Mouse (Mus musculus): Measurements from ENCODE around the gene Higd1a. TPM values are rescaled to one million over a fixed set of nuclear protein-coding genes. Genes with fewer than 3 reads are reported as not detected.
A peak's percentile ranks its signal among the peaks of the same experiment; 100 is the strongest.

Higd1a gene
- total and polyA plus RNA-seq, 2 experiments: 14.7 to 65.6 TPM

DNA sequence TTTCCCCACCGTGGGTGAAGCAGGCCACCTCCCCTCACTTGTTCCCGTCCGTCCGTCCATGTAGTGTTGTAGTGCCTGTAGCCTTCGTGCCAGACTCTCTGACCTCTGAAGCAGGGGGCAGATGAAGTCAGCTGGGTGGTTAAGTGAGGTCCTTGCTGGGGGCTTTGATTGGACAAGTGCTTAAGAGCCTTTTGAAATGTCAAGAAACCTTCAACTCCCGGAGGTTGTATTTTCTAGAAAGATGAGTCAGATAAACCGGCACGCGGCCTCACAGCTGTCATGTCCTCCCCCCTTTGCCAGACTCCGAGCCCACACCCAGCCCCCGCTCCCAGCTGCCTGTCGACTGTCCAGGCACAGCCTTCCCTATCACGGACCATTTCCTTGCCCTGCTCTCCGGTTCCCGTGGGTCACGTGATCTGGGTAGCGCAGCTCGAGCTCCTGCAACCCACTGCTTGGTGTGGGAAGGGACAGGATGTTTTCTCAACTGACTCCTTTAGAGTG is 32.3 kb upstream of the Higd1a start:
- Histone ChIP-seq H3K27ac (replicated peaks; ENCODE audit: insufficient read depth, low read depth, low read length) (peak overlapping the region; percentile 66), H3K4me3 (ENCODE audit: insufficient read depth, low read depth, low read length) (no peak overlapping the region), H3K79me2 (ENCODE audit: control insufficient read depth, insufficient read depth, low read length) (no peaks in the 10 kb centered on the region), H3K9ac (ENCODE audit: low read depth, low read length) (peak overlapping the region; percentile 44), H3K36me3 (ENCODE audit: control insufficient read depth, insufficient read depth, low read length) (no peaks in the 10 kb centered on the region), H3K4me1 (ENCODE audit: control insufficient read depth, insufficient read depth, low read length) (peaks cover 18% of the 10 kb centered on the region), H3K27me3 (ENCODE audit: control insufficient read depth, insufficient read depth, low read length) (no peaks in the 10 kb centered on the region)
- TF ChIP-seq CTCF (IDR thresholded peaks at IDR 0.05; ENCODE audit: low read depth, low read length) (no peak), POLR2A (IDR thresholded peaks at IDR 0.05; ENCODE audit: extremely low read depth, insufficient read depth, low read length) (no peak)
- peak; percentile 45 for DNase-seq (ENCODE audit: extremely low read depth, low read depth, low spot score)
- 22% methylated on average over 18 of the region's 18 CpGs for WGBS

DNA sequence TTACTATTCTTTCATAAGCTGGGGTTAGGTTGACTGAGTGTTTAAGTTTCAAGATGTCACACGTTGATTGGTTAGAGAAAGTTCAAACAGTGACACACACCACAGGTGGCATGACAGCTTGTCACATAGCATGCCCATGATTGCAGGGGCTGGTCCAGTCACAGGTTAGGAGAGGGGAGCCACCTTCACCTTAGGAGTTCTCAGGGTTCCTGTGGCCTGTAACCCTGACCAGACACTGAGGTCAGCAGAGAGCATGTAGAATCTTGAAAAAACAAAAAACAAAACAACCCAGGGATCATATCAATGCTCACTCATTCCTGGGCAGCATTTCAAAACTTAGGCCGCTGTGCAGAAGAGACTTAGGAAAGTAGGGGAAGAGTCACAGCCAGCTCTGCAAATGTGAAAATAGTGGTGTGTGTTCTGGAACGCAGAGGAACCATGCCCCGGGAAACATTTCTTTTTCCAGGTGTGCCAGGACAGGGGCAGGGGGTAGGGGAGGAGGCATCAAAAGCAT is 31.8 kb upstream of the Higd1a start:
- WGBS: 8% methylated on average over 4 of the region's 4 CpGs
- Histone ChIP-seq H3K27me3 (ENCODE audit: control insufficient read depth, insufficient read depth, low read length) (no peaks in the 10 kb centered on the region), H3K36me3 (ENCODE audit: control insufficient read depth, insufficient read depth, low read length) (no peaks in the 10 kb centered on the region), H3K4me3 (ENCODE audit: insufficient read depth, low read depth, low read length) (no peak overlapping the region), H3K27ac (replicated peaks; ENCODE audit: insufficient read depth, low read depth, low read length) (peak overlapping the region; percentile 66), H3K79me2 (ENCODE audit: control insufficient read depth, insufficient read depth, low read length) (no peaks in the 10 kb centered on the region), H3K9ac (ENCODE audit: low read depth, low read length) (peak overlapping the region; percentile 18), H3K4me1 (ENCODE audit: control insufficient read depth, insufficient read depth, low read length) (peaks cover 18% of the 10 kb centered on the region)
- TF ChIP-seq CTCF (IDR thresholded peaks at IDR 0.05; ENCODE audit: low read depth, low read length): no peak
- TF ChIP-seq POLR2A (IDR thresholded peaks at IDR 0.05; ENCODE audit: extremely low read depth, insufficient read depth, low read length): no peak
- peak; percentile 93 for DNase-seq (ENCODE audit: extremely low read depth, low read depth, low spot score)

DNA sequence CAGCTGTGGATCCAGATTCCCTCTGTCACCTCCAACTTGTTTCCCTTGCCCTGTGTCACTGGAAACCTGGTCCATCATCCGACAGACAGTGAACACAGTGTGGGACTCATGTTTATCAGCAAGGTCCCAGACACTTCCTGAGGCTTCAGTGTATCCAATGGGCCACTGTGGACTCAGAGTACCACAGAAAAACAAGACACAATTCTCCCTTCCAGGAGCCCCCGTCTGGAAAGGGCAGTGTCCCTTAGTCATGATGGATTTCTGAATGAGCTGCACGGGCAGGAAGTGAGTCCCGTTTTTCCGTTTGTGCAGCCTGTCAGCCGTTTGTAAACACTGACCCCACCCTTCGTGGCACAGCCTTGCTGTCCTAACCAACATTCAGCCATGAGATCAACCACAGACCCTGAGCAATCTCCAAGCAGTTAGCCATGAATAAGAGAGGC is 23.9 kb upstream of the Higd1a start:
- no peaks in the 10 kb centered on the region for H3K79me2 ChIP-seq (ENCODE audit: control insufficient read depth, insufficient read depth, low read length)
- no peak for TF ChIP-seq POLR2A (IDR thresholded peaks at IDR 0.05; ENCODE audit: extremely low read depth, insufficient read depth, low read length)
- TF ChIP-seq CTCF (IDR thresholded peaks at IDR 0.05; ENCODE audit: low read depth, low read length): no peak
- H3K4me3 ChIP-seq (ENCODE audit: insufficient read depth, low read depth, low read length): no peak overlapping the region
- H3K27me3 ChIP-seq (ENCODE audit: control insufficient read depth, insufficient read depth, low read length): no peaks in the 10 kb centered on the region
- no peak for DNase-seq (ENCODE audit: extremely low read depth, low read depth, low spot score)
- H3K9ac ChIP-seq (ENCODE audit: low read depth, low read length): peak overlapping the region; percentile 53
- 28% methylated on average over 7 of the region's 7 CpGs for WGBS
- H3K4me1 ChIP-seq (ENCODE audit: control insufficient read depth, insufficient read depth, low read length): peaks cover 8% of the 10 kb centered on the region
- no peaks in the 10 kb centered on the region for H3K36me3 ChIP-seq (ENCODE audit: control insufficient read depth, insufficient read depth, low read length)
- peak overlapping the region; percentile 92 for H3K27ac ChIP-seq (replicated peaks; ENCODE audit: insufficient read depth, low read depth, low read length)

DNA sequence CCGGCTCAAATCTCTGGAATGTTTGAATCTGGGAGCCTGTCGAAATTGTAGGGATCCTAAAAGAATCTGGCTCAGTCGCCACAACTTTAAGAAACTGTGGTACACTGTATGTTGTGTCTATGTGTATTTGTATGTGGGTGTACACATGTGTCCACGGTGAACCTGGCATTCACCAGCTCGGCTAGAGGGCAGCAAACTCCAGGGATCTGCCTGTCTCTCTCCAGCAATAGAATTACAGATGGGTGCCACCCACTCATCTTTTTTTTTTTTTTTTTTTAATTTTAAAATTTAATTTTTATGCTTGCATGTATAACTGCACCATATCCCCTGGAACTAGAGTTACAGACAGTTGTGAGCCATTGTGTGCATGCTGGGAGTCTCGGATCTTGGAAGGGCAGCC is 23.1 kb upstream of the Higd1a start:
- TF ChIP-seq POLR2A (IDR thresholded peaks at IDR 0.05; ENCODE audit: extremely low read depth, insufficient read depth, low read length): no peak
- TF ChIP-seq CTCF (IDR thresholded peaks at IDR 0.05; ENCODE audit: low read depth, low read length): peak; percentile 75
- Histone ChIP-seq H3K36me3 (ENCODE audit: control insufficient read depth, insufficient read depth, low read length) (no peaks in the 10 kb centered on the region), H3K4me3 (ENCODE audit: insufficient read depth, low read depth, low read length) (no peak overlapping the region), H3K4me1 (ENCODE audit: control insufficient read depth, insufficient read depth, low read length) (peaks cover 8% of the 10 kb centered on the region), H3K27ac (replicated peaks; ENCODE audit: insufficient read depth, low read depth, low read length) (peak overlapping the region; percentile 92), H3K9ac (ENCODE audit: low read depth, low read length) (peak overlapping the region; percentile 50; the same call in 1 of the 2 replicates), H3K79me2 (ENCODE audit: control insufficient read depth, insufficient read depth, low read length) (no peaks in the 10 kb centered on the region), H3K27me3 (ENCODE audit: control insufficient read depth, insufficient read depth, low read length) (no peaks in the 10 kb centered on the region)
- WGBS: 49% methylated on average over 6 of the region's 6 CpGs
- peak; percentile 70 for DNase-seq (ENCODE audit: extremely low read depth, low read depth, low spot score)

DNA sequence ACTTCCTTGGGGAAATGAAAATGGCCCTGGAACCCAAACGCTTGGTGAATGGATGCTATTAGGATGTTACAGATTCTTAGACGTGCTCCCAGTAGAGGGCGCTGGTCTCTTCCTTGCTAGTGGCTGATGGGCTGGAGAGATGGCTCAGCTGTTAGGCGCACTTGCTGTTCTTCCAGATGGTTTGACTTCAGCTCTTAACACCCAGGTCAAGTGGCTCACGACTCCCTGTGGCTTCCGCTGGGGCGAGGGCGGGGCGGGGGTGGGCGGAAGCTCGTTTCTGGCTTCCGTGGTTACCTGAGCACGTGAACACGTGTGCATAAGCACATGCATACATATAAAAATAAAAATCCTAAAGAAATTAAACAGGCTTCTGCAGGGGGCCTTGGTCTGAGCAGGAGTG is 22.7 kb upstream of the Higd1a start:
- WGBS: 24% methylated on average over 14 of the region's 14 CpGs
- Histone ChIP-seq H3K27me3 (ENCODE audit: control insufficient read depth, insufficient read depth, low read length) (no peaks in the 10 kb centered on the region), H3K27ac (replicated peaks; ENCODE audit: insufficient read depth, low read depth, low read length) (peak overlapping the region; percentile 92; the same call in 1 of the 2 replicates), H3K79me2 (ENCODE audit: control insufficient read depth, insufficient read depth, low read length) (no peaks in the 10 kb centered on the region), H3K9ac (ENCODE audit: low read depth, low read length) (no peak overlapping the region), H3K4me1 (ENCODE audit: control insufficient read depth, insufficient read depth, low read length) (peaks cover 8% of the 10 kb centered on the region), H3K36me3 (ENCODE audit: control insufficient read depth, insufficient read depth, low read length) (no peaks in the 10 kb centered on the region), H3K4me3 (ENCODE audit: insufficient read depth, low read depth, low read length) (no peak overlapping the region)
- DNase-seq (ENCODE audit: extremely low read depth, low read depth, low spot score): peak; percentile 78
- TF ChIP-seq CTCF (IDR thresholded peaks at IDR 0.05; ENCODE audit: low read depth, low read length): peak; percentile 86
- no peak for TF ChIP-seq POLR2A (IDR thresholded peaks at IDR 0.05; ENCODE audit: extremely low read depth, insufficient read depth, low read length)

DNA sequence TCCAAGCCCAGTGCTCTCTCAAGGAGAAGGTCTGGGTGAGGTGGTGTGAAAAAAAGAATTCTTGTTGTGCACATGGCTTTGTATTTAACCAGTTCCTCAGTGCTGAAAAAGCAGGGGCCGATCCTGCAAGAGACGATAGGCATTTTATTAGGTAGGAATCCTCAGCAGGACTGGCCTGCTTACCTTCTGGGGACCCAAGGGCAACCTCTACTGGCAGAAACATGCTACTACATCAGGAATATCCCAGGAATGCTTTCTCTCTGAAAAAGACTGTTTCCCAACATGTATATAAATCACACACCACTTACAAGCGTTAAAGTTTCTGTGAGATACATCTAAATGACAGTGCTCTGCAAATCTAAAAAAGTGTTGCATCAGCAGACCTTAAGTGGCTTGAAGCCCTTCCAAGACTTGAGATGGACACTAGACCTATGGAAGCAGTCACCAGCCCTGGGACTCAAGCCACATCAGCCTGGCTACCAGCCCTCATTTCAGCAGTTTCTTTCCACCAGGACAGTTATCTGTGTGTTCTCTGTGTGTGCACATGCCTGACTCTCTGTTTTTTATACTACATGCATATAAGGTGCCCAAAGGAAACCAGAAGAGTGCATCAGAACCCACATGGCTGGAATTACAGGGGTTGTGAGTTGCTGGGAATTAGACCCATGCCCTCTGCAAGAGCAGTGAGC is 19.0 kb upstream of the Higd1a start:
- Histone ChIP-seq H3K27me3 (ENCODE audit: control insufficient read depth, insufficient read depth, low read length) (no peaks in the 10 kb centered on the region), H3K4me1 (ENCODE audit: control insufficient read depth, insufficient read depth, low read length) (peaks cover 8% of the 10 kb centered on the region), H3K9ac (ENCODE audit: low read depth, low read length) (no peak overlapping the region), H3K36me3 (ENCODE audit: control insufficient read depth, insufficient read depth, low read length) (no peaks in the 10 kb centered on the region), H3K27ac (replicated peaks; ENCODE audit: insufficient read depth, low read depth, low read length) (no peak overlapping the region), H3K79me2 (ENCODE audit: control insufficient read depth, insufficient read depth, low read length) (no peaks in the 10 kb centered on the region), H3K4me3 (ENCODE audit: insufficient read depth, low read depth, low read length) (no peak overlapping the region)
- TF ChIP-seq CTCF (IDR thresholded peaks at IDR 0.05; ENCODE audit: low read depth, low read length): peak; percentile 76
- TF ChIP-seq POLR2A (IDR thresholded peaks at IDR 0.05; ENCODE audit: extremely low read depth, insufficient read depth, low read length): no peak
- 13% methylated on average over 3 of the region's 3 CpGs for WGBS
- DNase-seq (ENCODE audit: extremely low read depth, low read depth, low spot score): peak; percentile 51
